Mouse (Mus musculus) adrenal gland, postnatal 36 days (tissue): ENCODE measurements around the gene Ing3. TPM values are rescaled to one million over a fixed set of nuclear protein-coding genes. Genes with fewer than 3 reads are reported as not detected.

Experiments used
- DNase-seq, 2 experiments: peaks; one replicate each; pipeline ENCODE4 v3.0.0; 2021; ENCODE audit warnings: mixed read lengths in 1 of 2
- total RNA-seq, 2 experiments: library from RNA; stranded (reverse); gene quantifications; 2 replicates each; pipeline ENCODE4 v1.2.3; 2021

Ing3 gene
- total RNA-seq, 2 experiments from 2014 or later = 19.1 to 25.2 TPM

GRCm38 (mm10) chr6:21990181-21991135 is 41.1 kb downstream of the Ing3 start:
- peak in 1 of 2 experiments; percentile 25 for DNase-seq

GRCm38 (mm10) chr6:21991151-21991550 is 41.8 kb downstream of the Ing3 start:
- no peak for DNase-seq

GRCm38 (mm10) chr6:21993070-21993469 is 43.7 kb downstream of the Ing3 start:
- DNase-seq = no peak

- no peak for DNase-seq
Measured at GRCm38 (mm10) chr6:21998131-21998530, 48.8 kb downstream of the Ing3 start.

- DNase-seq = peak in 1 of 2 experiments; percentile 13
Measured at GRCm38 (mm10) chr6:21999025-21999424, 49.7 kb downstream of the Ing3 start.

GRCm38 (mm10) chr6:22000086-22000485 is 50.7 kb downstream of the Ing3 start:
- DNase-seq = no peak

- no peak for DNase-seq
Measured at GRCm38 (mm10) chr6:22000881-22001280, 51.5 kb downstream of the Ing3 start.

- peak; percentile 47 to 54 for DNase-seq
Measured at GRCm38 (mm10) chr6:22001284-22001916, 52.0 kb downstream of the Ing3 start.

GRCm38 (mm10) chr6:22002521-22003199 is 53.3 kb downstream of the Ing3 start:
- no peak for DNase-seq

- no peak for DNase-seq
Measured at GRCm38 (mm10) chr6:22003200-22003587, 53.8 kb downstream of the Ing3 start.

GRCm38 (mm10) chr6:22003959-22004543 is 54.7 kb downstream of the Ing3 start:
- no peak for DNase-seq

GRCm38 (mm10) chr6:22008346-22008745 is 59.0 kb downstream of the Ing3 start:
- no peak for DNase-seq

GRCm38 (mm10) chr6:22010258-22010657 is 60.9 kb downstream of the Ing3 start:
- no peak for DNase-seq

- DNase-seq = no peak
Measured at GRCm38 (mm10) chr6:22010761-22011281, 61.5 kb downstream of the Ing3 start.

GRCm38 (mm10) chr6:22011546-22011945 is 62.2 kb downstream of the Ing3 start:
- DNase-seq = no peak

GRCm38 (mm10) chr6:22012099-22012498 is 62.7 kb downstream of the Ing3 start:
- peak; percentile 43 to 46 for DNase-seq

- DNase-seq = no peak
Measured at GRCm38 (mm10) chr6:22012501-22012900, 63.1 kb downstream of the Ing3 start.

GRCm38 (mm10) chr6:22013394-22013793 is 64.0 kb downstream of the Ing3 start:
- DNase-seq = no peak

GRCm38 (mm10) chr6:22014291-22014911 is 65.0 kb downstream of the Ing3 start:
- no peak for DNase-seq

- no peak for DNase-seq
Measured at GRCm38 (mm10) chr6:22017631-22018030, 68.3 kb downstream of the Ing3 start.

GRCm38 (mm10) chr6:22018768-22019445 is 69.5 kb downstream of the Ing3 start:
- DNase-seq = no peak
